Mouse (Mus musculus) heart, embryonic 14.5 days (tissue): Measurements from ENCODE around the gene Gm5134. TPM values are rescaled to one million over a fixed set of nuclear protein-coding genes. Genes with fewer than 3 reads are reported as not detected.

Source experiments
- ATAC-seq: fragments of 200-750 bp; cut with Nextera tagmentation; 2 replicates; pipeline ENCODE4 v1.8.0; 2017; ENCODE audit warnings: low read depth, moderate TSS enrichment; ENCODE audit not compliant: insufficient number of reproducible peaks, insufficient read depth, low FRiP score
- H3K27ac ChIP-seq, 2 experiments: fragments of 200-500 bp in 1 of 2; fragments of 300-500 bp in 1 of 2; sonication (generic) in 1 of 2; replicated peaks in 1 of 2; 2 replicates each; pipeline ENCODE4 v1.5.1; 2012 to 2014; ENCODE audit warnings: low read depth in 2 of 2, low read length in 2 of 2, control low read depth in 1 of 2, mild to moderate bottlenecking in 1 of 2, mixed read lengths in 1 of 2; ENCODE audit not compliant: control insufficient read depth in 1 of 2, insufficient read depth in 1 of 2
- H3K27me3 ChIP-seq: fragments of 300-500 bp; sonication (generic); 2 replicates; pipeline ENCODE4 v1.6.1; 2014; ENCODE audit warnings: mild to moderate bottlenecking, low read length, control low read depth; ENCODE audit not compliant: control insufficient read depth, insufficient read depth
- H3K36me3 ChIP-seq: fragments of 300-500 bp; sonication (generic); 2 replicates; pipeline ENCODE4 v1.6.1; 2014; ENCODE audit warnings: mild to moderate bottlenecking, control low read depth, low read length, mixed read lengths; ENCODE audit not compliant: control insufficient read depth, insufficient read depth
- H3K4me1 ChIP-seq, 2 experiments: fragments of 200-500 bp in 1 of 2; fragments of 300-500 bp in 1 of 2; sonication (generic) in 1 of 2; 2 replicates each; pipeline ENCODE4 v1.6.1; 2012 to 2014; ENCODE audit warnings: low read length in 2 of 2, control low read depth in 1 of 2, mixed read lengths in 1 of 2; ENCODE audit not compliant: control insufficient read depth in 2 of 2, insufficient read depth in 2 of 2
- H3K4me2 ChIP-seq: fragments of 300-500 bp; sonication (generic); 2 replicates; pipeline ENCODE4 v1.6.1; 2014; ENCODE audit warnings: mild to moderate bottlenecking, low read length
- H3K4me3 ChIP-seq, 2 experiments: fragments of 200-500 bp in 1 of 2; fragments of 300-500 bp in 1 of 2; sonication (generic) in 1 of 2; 2 replicates each; pipeline ENCODE4 v1.5.1; 2012 to 2014; ENCODE audit warnings: low read length in 2 of 2, mild to moderate bottlenecking in 2 of 2, control low read depth in 1 of 2, low read depth in 1 of 2, moderate library complexity in 1 of 2; ENCODE audit not compliant: control insufficient read depth in 1 of 2, insufficient read depth in 1 of 2
- H3K9ac ChIP-seq: fragments of 300-500 bp; sonication (generic); 2 replicates; pipeline ENCODE4 v1.6.1; 2014; ENCODE audit warnings: mild to moderate bottlenecking, low read length
- H3K9me3 ChIP-seq: fragments of 300-500 bp; sonication (generic); 2 replicates; pipeline ENCODE4 v1.6.1; 2016; ENCODE audit warnings: low read length, control low read depth; ENCODE audit not compliant: control insufficient read depth
- WGBS: fragments of 180-500 bp; shearing (Covaris S2); extraction: QIAGEN DNeasy Blood & Tissue Kit; methylation state at CpG from one replicate; pipeline ENCODE4 v1.1.7; 2014; 5-methylcytosine and 5-hydroxymethylcytosine counted together
- polyA plus RNA-seq: library from polyadenylated mRNA; unstranded; fragments of >200 nt; fragmentation: Nextera tagmentation; extraction: Ambion mirVana; gene quantifications from 2 replicates; pipeline ENCODE4 v1.2.1, GENCODE M21; 2014

Gene Gm5134
- polyA plus RNA-seq, 1 experiment from 2014 or later = not detected

DNA sequence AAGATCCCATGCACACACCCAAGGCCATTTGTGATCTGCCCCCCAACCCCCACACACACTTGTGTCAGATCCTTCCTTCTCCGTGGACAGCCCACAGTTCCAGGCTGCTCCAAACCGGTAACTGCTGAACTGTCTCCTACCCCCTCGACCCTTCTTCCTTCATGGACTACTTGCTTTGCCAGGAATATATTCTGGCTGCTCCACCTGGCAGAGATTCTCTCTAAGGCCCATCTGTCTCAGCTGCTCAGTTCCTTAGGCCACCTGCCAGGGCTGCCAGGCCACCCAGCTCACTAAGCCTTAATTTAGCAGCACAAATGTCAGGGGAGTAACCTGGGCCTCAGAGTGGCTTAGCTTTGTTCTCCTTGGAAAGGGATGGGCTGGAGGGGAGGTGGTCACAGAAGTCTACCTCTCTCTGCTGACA is 47.8 kb downstream of the Gm5134 start:
- no peak for ATAC-seq
- 29% methylated on average over 3 of the region's 3 CpGs for WGBS
- H3K27ac ChIP-seq = no peak overlapping the region
- no peaks in the 10 kb centered on the region for H3K9me3 ChIP-seq
- H3K27me3 ChIP-seq = no peaks in the 10 kb centered on the region
- H3K4me3 ChIP-seq = no peak overlapping the region
- no peaks in the 10 kb centered on the region for H3K36me3 ChIP-seq
- H3K9ac ChIP-seq = no peak overlapping the region
- H3K4me1 ChIP-seq = peaks cover 2 to 5% of the 10 kb centered on the region in 2 experiments; a peak in 2 of 4 replicates
- no peak overlapping the region for H3K4me2 ChIP-seq

DNA sequence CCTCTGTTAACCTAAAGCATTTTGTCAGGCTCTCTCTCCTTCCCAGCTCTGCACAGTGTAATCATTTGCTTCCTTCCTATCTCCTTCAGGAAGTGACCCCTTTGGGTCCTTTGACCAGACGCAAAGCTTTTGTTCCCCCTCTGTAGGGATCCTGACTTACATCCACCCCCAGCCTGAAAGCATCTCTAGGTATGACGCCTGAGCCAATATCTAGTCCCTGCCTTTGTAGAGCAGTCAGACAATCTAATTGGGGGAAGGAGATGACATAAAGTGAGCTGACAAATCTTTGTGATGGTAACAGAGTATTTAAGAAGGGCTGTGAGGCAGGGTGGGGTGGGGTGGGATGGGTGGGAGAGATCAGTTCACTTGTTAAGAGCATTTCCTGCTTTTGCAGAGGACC is 48.3 kb downstream of the Gm5134 start:
- Histone ChIP-seq H3K27me3 (no peaks in the 10 kb centered on the region), H3K27ac (no peak overlapping the region), H3K36me3 (no peaks in the 10 kb centered on the region), H3K9ac (no peak overlapping the region), H3K4me2 (no peak overlapping the region), H3K4me1 (peaks cover 2 to 5% of the 10 kb centered on the region in 2 experiments; a peak in 2 of 4 replicates), H3K9me3 (no peaks in the 10 kb centered on the region), H3K4me3 (no peak overlapping the region)
- ATAC-seq = no peak
- WGBS = 52% methylated on average over 2 of the region's 2 CpGs

DNA sequence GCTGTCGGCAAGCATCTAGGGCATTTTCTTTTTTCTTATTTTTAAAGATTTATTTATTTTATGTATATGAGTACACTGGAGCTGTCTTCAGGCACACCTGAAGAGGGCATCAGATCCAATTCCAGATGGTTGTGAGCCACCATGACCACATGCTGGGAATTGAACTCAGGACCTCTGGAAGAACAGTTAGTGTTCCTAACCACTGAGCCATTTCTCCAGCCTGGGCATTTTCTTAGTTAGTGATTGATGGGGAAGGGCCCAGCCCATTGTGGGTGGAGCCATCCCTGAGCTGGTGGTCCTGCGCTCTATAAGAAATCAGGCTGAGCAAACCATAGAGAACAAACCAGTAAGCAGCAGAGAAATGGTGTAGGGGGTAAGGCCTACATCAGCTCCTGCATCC is 48.9 kb downstream of the Gm5134 start:
- H3K27me3 ChIP-seq = no peaks in the 10 kb centered on the region
- WGBS = 96% methylated on average over 2 of the region's 2 CpGs

DNA sequence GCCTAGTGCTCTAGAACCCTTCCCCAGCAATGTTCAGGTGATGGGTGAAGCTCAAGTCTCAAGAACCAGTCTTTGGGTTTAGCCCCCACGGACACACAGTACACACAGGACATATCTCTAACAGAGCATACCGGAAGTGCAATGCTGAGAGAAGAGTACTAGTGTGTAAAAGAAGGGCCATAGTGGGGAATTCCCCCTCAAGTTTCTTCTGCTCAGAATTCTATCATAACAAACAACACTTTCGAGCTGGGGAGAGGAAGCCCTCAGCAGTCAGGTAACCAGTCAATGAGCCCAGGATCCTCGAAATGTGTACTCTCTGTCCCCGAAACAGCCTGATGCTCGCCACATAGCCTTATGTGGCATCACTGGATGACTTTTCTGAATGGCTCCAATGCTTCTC is 52.1 kb downstream of the Gm5134 start:
- no peak for ATAC-seq
- Histone ChIP-seq H3K36me3 (no peaks in the 10 kb centered on the region), H3K27me3 (no peaks in the 10 kb centered on the region), H3K27ac (no peak overlapping the region), H3K4me3 (no peak overlapping the region), H3K4me1 (peaks cover 2 to 5% of the 10 kb centered on the region in 2 experiments; a peak in 2 of 4 replicates), H3K9ac (no peak overlapping the region), H3K4me2 (no peak overlapping the region), H3K9me3 (no peaks in the 10 kb centered on the region)
- 86% methylated on average over 6 of the region's 6 CpGs for WGBS

More for the DNA sequence above, 48.9 kb downstream of the Gm5134 start:
- no peaks in the 10 kb centered on the region for H3K36me3 ChIP-seq
- H3K4me2 ChIP-seq = no peak overlapping the region
- H3K4me3 ChIP-seq = no peak overlapping the region
- no peak for ATAC-seq
- no peak overlapping the region for H3K9ac ChIP-seq
- peaks cover 2 to 5% of the 10 kb centered on the region in 2 experiments; a peak in 2 of 4 replicates for H3K4me1 ChIP-seq
- H3K27ac ChIP-seq = no peak overlapping the region
- no peaks in the 10 kb centered on the region for H3K9me3 ChIP-seq

DNA sequence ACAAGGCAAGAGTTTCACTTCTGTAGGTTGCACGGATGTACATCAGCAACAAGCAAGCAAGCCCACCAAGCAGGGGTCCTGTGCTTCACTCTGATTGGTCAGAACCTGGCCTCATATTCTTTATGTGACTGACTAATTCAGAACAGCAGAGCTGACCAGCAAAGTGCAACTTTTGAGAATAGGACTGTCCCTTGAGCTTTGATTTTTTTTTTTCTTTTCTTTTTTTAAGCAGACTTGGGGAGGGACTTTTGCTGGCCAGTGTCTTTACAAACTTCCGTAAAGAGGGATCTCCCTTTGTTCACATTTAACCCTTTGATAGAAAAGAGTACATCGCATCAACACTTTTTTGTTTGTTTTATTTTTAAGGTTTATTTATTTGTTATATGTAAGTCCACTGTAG is 55.5 kb downstream of the Gm5134 start:
- H3K9me3 ChIP-seq = no peaks in the 10 kb centered on the region
- no peak for ATAC-seq
- WGBS = 78% methylated on average over 3 of the region's 3 CpGs
- no peaks in the 10 kb centered on the region for H3K27me3 ChIP-seq
- no peaks in the 10 kb centered on the region for H3K36me3 ChIP-seq
- H3K27ac ChIP-seq = no peak overlapping the region
- no peak overlapping the region for H3K4me3 ChIP-seq
- no peaks in the 10 kb centered on the region for H3K4me1 ChIP-seq
- H3K9ac ChIP-seq = no peak overlapping the region
- H3K4me2 ChIP-seq = no peak overlapping the region

DNA sequence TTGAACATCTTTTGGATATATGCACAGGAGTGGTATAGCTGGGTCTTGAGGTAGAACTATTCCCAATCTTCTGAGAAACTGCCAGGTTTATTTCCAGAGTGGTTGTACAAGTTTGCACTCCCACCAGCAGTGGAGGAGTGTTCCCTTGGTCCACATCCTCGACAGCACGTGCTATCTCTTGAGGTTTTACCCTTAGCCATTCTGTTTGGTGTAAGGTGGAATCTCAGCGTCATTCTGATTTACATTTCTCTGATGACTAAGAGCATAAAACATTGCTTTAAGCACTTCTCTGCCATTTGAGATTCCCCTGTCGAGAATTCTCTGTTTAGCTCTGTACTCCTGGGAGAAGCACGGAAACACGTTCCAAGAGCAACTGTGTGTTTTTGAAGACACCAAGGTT is 58.6 kb downstream of the Gm5134 start:
- H3K27me3 ChIP-seq = no peaks in the 10 kb centered on the region
- no peak overlapping the region for H3K4me2 ChIP-seq
- ATAC-seq = no peak
- no peaks in the 10 kb centered on the region for H3K4me1 ChIP-seq
- 76% methylated on average over 6 of the region's 6 CpGs for WGBS
- no peak overlapping the region for H3K4me3 ChIP-seq
- H3K9ac ChIP-seq = no peak overlapping the region
- no peaks in the 10 kb centered on the region for H3K36me3 ChIP-seq
- no peak overlapping the region for H3K27ac ChIP-seq
- no peaks in the 10 kb centered on the region for H3K9me3 ChIP-seq

DNA sequence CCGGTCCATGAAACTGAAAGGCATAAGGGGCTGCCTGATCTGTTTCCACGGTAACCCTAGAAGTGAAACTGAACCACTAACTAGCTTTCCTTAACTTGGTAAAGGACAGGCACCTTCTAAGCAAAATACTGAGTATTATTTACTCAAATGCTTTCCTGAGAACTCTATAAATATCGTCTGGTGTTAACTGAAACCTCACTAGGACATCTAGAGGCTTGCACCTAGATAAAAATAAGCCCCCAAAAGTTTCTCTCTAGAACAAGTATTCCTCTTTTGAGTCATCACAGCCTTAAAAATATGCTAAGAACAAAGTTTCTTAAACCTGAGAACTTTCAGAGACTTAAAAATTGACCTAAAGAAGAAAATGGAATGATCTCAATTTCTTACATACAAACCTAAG is 62.6 kb downstream of the Gm5134 start:
- no peaks in the 10 kb centered on the region for H3K27me3 ChIP-seq
- no peak overlapping the region for H3K27ac ChIP-seq
- no peak overlapping the region for H3K9ac ChIP-seq
- no peaks in the 10 kb centered on the region for H3K4me1 ChIP-seq
- no peak overlapping the region for H3K4me2 ChIP-seq
- WGBS = 82% methylated on average over 3 of the region's 3 CpGs
- no peak overlapping the region for H3K4me3 ChIP-seq
- no peaks in the 10 kb centered on the region for H3K36me3 ChIP-seq
- H3K9me3 ChIP-seq = no peaks in the 10 kb centered on the region
- ATAC-seq = no peak

DNA sequence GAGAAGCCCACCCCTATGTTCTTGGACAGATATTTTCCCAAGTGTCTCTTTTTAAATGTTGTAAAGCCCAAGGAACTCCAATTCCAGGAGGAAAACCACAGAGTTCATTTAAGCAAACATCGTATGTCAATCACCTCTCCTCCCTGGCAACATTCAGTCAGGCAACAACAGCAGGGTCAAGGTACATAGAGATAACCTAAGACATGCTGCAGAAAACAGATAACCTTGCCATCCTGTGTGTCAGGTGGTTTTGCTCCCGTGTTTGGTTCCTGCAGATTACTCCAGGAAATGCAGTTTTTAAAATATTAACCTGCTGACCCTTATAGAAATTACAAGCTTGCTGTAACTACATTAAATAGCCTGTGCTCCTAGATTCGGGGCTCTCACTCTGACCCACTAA is 67.4 kb downstream of the Gm5134 start:
- H3K4me2 ChIP-seq = no peak overlapping the region
- H3K36me3 ChIP-seq = no peaks in the 10 kb centered on the region
- H3K4me3 ChIP-seq = no peak overlapping the region
- ATAC-seq = no peak
- H3K9me3 ChIP-seq = peaks cover 5% of the 10 kb centered on the region; the same call in 1 of the 2 replicates
- no peak overlapping the region for H3K9ac ChIP-seq
- 43% methylated on average over 3 of the region's 3 CpGs for WGBS
- no peaks in the 10 kb centered on the region for H3K4me1 ChIP-seq
- H3K27me3 ChIP-seq = no peaks in the 10 kb centered on the region
- H3K27ac ChIP-seq = no peak overlapping the region
